Mouse (Mus musculus) T-cell, adult 2 months (primary cell): ENCODE data around the gene Ttc27.

Experiments
- DNase-seq: peaks from one replicate; pipeline ENCODE4 v3.0.0; 2022; ENCODE audit warnings: low spot score

Gene Ttc27

DNA sequence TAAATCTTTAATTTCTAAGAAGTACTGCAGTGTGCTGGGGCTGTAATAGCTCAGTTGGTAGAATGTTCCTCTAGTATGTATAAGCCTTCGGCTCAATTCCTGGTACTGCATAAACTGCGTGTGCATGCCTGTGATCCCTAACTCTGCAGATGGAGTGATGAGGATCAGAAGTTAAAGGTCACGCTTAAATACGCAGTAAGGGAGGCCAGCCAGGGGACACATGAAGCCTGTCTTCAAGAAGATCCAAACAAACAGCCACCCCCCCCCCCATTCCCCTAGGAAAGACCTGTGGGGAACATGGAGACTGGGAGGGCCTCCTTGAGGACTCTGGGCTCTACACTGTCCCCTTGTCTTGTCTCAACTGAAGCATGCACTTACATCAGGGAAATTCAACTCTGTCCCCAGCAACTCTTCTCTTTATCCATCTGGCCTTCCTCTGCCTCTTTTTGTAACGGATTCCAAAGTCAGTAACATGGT is 36.1 kb downstream of the Ttc27 start:
- no peak for DNase-seq

DNA sequence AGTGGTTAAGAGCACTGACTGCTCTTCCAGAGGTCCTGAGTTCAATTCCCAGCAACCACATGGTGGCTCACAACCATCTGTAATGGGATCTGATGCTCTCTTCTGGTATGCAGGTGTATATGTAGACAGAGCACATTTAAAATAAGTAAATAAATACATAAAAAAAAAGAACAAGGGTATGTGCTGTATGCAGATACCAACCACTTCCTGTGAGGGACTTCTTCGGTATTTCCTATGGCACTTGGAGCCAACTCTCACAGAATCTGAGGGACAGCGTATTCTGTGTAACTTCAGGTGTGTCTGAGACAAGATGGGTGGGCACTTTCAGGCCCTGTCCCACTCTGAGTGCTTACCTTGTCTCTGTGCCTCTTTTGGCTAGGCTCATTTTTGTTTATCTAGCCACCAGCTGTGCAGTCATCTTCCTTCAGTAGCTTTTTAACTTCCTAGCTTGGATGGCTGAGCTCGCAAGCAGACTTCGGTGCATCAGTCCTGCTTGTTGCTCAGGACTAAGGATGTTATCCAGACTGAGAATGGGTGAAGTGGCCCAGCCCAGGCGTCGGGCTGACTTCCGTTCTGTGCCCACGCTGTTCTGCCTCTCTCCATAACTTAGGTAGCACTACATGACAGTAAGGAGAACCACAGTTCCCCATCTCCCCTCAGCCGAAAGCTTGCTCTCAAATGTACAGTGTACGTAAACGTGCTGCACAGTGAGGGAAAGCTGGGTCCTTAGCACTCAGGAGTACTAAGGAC is 37.0 kb downstream of the Ttc27 start:
- DNase-seq = no peak

DNA sequence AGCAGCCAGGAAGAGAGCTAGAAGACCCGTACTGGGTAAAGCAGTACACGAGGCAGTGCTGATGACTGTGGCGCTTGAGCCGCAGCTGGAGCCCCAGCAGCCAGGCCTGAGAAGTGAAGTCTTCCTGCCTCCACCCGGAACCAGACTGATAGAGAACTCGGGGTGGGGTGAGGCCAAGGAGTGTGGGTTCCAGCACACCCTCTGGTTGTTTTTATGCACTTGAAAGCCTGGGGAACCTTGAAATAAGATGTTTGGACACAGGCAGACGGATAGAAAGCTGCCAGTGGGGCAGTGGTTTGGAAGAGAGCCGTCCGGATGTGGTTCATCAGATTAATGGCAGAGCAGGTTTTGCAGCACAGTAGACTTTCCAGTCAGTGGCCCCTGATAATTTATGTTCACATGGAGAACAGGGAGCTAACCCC is 51.9 kb downstream of the Ttc27 start:
- peak; percentile 35 for DNase-seq

DNA sequence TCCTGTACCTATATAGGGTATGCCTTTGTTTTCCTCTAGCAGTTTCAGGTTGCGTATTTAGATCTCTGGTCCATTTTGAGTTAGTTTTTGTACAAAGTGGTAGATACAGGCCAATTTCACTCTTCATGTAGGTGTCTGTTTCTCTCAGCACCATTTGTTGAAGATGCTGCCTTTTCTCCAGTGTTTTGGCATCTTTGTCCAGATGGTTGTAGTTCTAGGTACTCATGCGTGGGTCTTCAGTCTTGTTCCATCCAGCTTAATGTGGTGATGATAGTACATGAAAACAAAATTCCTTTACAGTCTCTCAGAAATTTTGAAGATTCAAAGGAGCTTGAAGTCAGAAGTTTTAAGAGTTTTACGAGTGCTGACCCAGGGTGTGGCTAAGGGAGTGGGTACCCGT is 54.8 kb downstream of the Ttc27 start:
- DNase-seq = no peak

DNA sequence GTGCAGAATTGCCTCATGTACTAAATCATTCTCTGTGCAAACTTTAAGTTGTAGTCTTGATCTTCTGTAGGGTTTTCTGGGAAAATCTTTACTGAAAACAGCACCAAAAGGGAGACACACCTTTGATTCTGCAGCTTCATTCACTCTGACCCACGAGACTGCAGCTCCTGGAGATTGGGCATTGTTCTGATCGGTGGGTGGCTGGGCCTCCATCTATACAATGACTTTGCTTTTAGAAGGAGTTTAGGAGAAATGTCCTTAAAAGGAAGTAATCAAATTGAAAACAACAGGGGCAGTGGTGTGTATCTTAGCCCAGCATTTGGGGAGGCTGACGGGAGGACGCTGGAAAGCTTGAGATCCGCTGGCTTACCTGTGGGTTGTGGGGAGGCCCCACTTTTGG is 56.0 kb downstream of the Ttc27 start:
- no peak for DNase-seq

DNA sequence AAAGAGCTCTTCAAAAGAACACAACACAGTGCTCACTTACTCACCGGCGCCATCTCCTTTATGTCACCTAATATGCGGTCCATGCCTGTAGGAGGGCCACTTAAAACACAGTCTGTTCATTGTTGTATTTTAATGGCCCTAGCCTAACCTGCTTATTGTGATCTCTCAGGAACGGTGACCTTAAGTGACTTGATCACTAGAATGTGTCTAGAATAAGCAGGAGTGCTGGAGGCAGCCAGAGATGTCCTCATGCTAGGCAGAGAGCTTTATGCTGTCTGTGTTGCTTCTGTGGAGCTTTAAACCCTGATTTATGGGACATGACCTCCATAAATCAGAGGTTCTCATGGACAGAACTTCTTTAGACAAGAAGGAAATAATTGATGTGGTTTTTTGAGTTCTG is 62.6 kb downstream of the Ttc27 start:
- no peak for DNase-seq

DNA sequence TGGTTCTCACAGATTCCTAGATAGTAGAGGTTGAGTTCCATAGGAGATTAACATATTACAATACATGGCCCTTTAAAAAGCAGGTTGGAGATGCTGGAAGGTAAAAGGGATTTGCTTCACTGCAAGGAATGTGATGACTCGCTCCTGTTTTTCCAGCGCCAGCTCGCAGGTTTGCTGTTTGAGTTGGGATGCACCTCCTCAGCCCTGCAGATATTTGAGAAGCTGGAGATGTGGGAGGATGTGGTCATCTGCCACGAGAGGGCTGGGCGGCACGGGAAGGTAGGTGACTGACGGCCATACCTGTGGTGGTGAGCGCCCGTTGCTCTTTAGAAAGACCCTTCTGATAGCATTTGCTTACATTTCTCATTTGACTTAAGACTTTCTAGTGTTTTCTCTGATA is 63.1 kb downstream of the Ttc27 start:
- no peak for DNase-seq

DNA sequence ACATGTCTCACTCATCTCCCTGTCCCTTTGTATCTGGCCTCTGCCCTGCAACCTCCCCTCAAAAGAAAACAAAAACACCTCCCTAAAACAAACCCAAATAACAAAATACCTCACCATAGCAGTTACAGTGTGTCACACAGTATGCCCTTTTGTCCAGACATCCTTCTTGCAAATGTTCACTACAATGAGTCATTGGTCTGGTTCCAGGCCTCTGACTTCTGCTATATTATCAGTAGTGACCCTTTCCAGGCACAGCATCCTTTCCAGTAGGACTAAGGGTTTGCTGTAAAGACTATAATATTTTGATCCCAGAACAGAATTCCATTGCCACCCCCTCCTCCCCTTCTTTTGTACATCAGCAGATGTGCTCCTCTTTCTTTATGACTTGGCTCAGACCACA is 64.4 kb downstream of the Ttc27 start:
- no peak for DNase-seq

DNA sequence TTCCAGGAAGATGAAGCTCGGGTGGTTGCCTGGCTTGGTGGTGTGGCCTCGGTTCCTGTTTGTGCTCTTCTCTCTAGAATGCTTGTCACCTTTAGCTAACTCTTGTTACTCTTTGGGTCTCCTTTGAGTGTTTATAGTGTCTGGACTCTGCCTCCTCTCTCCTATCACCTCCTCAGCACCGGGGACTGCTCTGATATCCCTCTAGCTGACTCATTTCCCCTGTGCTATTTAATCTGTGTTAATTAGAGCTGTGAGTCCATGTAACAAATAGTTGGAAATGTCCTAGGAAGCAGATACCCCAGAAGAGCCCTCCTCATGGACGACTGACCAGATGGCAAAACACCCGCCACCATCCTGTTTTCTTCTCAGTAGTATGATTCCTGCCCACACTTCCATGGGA is 68.1 kb downstream of the Ttc27 start:
- DNase-seq = no peak

DNA sequence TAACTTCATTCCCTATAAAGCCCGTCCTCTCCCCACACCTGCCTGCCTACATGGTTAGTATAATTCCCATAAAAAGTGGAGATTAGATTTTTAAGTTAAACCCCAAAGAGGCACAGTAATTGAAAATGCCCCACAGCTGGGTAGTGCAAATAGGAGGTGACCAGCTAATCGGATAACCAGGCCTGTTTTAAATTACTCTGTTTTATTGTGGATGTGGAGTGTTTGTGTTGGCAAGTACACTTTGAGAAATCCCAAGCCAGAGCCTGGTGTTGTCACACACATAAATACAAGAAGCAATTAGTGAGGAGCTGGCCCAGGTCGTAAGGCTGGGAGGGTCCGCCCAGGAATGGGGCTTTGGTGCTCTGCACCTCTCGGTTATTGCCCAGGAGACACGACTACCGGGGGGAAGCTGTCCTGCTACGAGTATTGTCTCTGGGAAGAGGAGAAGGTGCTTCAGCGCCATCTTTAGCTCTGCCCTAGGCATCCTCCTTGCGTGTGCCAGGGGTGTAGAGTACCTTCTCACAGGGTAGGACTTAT is 68.7 kb downstream of the Ttc27 start:
- DNase-seq = no peak

DNA sequence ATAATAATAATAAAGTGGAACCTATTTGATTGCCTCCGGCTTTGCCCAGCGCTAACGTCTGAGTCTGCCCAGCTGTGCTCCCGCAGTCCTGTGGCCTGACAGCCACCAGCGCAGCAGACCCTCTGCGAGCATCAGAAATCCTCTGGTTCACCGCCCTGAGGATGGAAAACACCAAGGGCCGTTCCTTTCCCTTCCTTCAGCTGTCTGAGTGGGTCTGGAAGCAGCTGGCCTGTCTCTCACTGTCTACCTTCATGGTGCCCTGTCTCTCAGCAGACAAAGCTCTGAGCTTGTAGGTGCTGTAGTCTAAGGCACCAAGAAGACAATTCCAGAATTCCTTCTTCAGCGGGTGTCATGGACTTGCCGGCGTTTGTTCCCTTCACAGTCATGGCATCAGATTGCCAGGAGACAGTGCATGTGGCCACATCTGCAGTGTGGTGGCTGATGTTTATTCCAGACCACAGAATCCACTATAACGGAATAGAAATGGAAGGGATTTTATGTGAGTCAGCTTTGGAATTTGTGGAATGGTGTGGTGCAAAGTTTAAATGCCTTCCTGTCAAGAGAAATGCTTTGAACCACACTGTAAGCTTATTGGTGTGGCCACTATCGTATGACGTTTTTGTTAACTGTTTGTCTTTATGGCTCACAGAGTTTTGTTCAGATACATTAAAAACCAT is 78.6 kb downstream of the Ttc27 start:
- DNase-seq = no peak

DNA sequence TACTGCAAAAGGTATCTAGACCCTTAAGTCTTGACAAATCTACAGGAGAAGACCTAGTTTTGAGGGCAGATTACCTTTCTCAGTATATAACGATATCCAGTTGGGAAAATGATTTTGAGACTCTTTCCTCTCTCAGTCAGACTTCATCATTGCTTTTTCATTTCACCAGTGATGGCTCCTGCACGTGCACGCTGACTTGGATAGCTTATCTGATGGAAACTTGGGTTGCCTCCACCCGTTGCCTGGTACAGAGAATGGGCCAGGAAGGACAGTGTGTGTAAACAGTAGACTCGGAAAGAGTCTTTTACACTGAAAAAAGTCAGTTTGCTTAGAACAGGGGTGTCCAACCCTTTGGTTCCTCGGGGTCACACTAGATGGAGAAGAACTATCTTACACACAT is 82.3 kb downstream of the Ttc27 start:
- DNase-seq = no peak

DNA sequence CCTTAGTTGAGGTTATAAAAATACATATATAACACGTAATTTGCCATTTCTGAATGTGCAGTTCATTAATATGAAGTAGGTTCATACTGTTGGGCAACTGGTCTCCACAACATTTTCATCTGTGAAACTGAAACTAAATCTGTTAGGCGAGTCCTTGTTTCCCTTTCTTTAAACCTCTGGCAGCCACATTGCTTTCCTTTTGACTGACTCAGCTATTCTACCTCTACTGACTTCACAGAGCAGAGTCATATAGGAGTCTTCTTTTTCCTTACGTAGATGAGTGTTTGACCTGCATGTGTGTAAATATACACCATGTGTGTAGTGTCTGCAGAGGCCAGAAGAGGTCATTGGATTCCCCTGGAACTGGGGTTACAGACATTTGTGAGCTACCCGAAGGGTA is 85.2 kb downstream of the Ttc27 start:
- DNase-seq = no peak

DNA sequence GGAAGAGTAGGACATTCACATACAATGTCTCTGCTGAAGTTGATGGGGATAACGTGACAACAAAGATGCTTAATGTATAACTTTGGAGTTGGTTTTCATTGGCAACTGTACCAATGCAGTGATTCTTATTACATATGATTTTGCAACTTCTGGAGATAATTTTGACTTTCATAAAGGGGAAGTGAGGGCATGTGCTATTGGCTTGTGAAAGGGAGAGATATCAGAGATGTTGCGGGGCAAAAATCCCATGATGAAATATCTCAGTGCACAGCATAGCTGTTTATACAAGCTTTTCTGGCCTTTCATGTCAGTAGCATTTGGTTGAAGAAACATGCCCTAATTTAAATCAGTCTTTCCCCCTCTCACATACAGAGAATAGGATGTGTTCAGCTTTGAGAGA is 86.3 kb downstream of the Ttc27 start:
- no peak for DNase-seq

DNA sequence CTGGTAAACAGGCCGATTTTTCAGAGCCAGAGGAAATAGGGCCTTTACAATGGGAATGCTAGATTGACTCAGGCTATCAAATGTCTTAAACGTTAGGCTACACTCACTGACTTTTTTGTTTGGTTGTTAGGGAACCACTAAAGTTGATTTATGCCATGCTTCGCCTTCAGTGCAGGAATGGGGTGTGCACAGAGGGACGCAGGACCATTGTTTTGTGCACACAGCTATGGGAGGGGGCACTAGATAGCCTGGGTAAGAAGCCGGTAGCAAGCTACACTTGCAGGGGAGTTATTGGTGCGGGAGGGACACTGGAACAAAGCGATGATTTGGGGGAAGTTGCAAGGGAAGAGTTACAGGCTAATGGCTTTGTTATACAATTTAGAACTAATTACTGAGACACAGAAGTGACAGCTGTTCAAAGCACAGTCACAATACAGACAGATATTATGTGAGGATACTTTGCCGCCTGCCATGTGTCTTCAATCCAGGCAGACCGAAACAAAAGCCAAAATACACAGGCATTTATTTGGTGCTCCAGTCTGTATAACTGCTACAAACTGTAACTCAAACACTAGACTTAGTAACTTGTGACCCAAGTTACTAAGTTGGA is 86.9 kb downstream of the Ttc27 start:
- no peak for DNase-seq

DNA sequence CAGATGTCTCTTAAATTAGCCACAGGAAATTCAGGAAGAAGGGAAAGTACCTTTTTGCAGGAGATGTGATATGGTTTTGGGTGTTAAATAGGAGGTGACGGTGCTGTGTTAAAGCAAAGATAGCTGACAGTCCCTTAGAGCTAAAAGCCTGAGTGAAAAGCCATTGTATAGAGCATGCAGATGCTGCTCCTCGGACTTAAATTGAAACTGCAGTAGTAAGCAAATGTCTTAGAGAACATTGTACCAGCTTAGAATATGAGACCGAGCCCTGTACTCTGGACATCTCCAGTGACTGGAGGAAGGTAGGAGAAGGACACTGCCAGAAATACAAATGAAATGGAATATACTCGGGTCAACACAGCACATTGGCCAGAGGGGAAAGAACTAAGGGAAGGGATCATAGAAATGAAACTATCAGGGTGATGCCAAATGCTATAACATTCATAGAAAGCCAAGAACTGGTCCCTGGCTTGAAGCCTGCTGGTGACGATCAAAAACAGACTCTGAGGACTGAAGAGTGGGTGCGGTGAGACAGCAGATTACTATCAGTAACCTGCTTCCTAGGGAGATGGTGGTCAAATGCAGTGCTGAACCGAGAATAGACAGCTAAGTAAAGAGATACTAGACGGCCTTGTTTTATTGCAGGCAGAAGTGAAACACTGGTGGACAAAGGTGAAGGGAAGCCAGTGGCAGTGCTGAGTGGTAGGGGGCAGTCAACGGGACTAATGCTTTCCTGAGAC is 90.1 kb downstream of the Ttc27 start:
- no peak for DNase-seq

DNA sequence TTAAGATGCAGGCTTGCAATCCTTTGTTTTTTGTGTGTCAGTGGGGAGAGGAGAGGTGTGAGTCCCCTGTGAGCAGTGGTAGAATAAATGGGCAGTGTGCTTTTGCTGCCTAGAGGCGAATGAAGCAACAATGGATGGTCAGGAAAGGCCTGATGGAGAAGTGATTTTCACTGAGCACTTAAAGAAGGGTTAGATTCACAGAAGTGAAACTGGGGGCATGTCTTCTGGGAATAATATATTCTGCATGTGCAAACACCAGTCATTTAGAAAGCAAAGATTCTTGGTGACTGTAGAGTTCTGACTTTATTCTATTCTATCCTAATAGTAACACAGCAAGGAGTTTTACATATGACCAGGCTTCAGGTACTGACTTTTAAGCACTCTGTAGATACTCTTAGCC is 90.8 kb downstream of the Ttc27 start:
- no peak for DNase-seq

DNA sequence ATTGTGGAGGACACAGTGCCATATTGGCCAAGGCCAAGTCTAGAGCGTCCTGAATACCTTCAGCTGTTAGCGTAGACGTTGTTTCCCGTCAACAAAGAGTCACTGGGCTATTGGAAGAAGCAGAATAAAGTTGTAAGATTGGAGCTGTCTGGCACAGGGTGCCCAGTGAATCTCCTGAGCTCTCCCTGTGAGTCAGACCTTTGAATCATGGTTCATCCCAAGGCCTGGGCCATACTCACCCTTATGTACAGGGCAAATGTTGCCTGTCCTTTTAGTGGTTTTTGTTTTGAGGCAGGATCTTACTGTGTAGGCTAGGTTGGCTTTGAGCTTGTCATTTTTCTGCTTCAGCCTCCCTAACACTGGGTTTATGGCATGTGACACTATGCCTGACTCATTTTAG is 91.4 kb downstream of the Ttc27 start:
- no peak for DNase-seq

DNA sequence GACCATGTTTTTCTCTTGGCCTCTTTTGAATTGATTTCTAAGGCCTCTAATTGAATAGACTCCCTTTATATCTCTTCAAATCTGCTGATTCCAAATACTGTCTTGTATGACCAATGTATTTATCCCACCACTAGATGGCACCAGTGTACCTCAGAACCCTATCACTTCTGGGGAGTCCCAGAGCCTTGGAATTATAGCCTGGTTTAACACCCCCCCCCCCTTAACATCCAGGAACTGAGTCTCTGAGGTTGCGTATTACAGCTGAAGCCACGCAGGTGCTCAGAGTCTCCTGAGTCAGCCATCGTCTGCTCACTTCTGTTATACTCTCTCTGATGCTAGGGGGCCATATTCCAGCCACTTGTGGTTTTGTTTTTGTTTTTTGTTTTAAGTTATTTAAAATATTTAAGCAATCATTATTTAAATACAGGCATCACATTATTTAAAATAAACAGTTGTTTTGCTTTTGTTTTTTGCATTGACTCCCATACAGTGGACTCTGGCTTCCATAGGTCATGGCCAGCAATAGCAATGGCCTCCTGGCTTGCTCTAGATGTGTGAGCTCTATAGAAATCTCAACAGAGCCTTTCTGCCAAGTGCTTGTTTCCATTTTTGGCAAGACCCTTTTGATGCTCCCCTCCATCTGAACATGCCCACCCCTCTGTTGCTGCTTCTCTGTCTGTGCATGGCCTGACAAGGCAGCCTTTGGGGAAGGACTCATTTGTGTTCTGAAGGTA is 93.5 kb downstream of the Ttc27 start:
- DNase-seq = no peak

DNA sequence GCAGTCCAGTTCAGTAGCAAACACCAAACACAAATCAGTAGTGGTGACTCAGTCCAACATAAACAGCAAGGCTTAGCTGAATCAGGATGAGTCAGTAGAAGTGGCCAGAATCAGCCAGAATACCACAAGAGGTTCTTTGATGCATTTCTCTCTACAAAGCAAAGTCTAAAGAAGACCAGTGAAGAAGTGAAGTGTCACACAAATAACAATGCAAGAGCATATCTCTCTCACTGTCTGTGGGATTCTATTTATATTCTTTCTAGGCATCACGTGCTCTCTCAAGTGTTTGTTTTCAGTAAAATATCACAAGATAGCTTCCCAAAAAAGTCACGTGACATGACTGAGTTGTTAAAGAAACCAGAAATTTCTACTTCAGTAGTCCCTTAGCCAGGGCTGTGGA is 102.2 kb downstream of the Ttc27 start:
- no peak for DNase-seq

DNA sequence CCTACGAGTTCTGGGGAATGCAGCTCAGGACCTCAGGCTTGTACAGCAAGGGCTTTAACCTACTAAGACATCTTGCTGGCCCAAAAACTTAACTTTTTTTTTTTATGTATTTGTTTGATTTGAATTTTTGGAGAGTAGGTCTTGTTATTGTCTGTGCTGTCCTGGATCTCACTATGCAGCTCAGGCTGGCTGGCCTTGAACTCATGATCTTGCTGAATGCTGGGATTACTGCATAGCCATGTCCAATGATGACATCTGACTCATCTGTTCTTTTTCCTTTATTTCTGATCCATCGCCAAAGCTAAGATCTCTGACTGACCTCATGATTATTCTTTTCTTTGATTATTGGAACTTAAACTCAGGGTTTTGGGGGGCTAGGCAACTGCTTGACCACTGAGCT is 113.3 kb downstream of the Ttc27 start:
- DNase-seq = no peak

DNA sequence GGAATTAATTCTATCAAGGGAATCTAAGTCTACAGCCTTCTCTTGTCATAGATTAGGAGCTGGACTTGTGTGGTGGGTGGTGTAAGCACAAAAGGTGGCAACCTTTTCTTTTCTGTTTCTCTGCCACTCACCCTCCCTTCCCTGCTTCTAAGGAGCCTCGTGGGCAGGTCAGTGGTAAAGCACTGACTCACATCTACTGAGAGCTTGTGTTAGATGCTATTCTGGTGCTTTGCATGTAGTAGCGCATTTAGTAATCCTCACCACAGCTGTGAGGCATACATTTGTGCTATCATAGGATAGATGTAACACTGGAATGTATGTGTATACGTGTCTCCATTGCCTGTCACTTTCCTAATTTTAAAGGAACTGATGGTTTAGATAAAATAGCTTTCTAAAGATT is 124.2 kb downstream of the Ttc27 start:
- DNase-seq = no peak
